8 mouse cellular contexts compared by ENCODE assay signal in genomic region chr2:29194547-29195463, GRCm38 (mm10). TPM values are rescaled to one million over a fixed set of nuclear protein-coding genes. Genes with fewer than 3 reads are reported as not detected.
DNase-seq lines count a peak whose midpoint lies in the region; ATAC-seq lines count a peak whose summit lies in the region.

No protein-coding gene starts in this region.

- peak overlapping the region; percentile 98 for H3K4me2 ChIP-seq in limb, embryonic 13.5 days (replicated peaks)
- peak overlapping the region; percentile 89 for H3K4me2 ChIP-seq in midbrain, embryonic 15.5 days

- peak overlapping the region; percentile 56 for H3K9ac ChIP-seq in limb, embryonic 13.5 days
- peak overlapping the region; percentile 33; the same call in 1 of the 2 replicates for H3K9ac ChIP-seq in midbrain, embryonic 15.5 days

- peak overlapping the region; percentile 56 for H3K4me3 ChIP-seq in limb, embryonic 13.5 days
- peak overlapping the region; percentile 43 for H3K4me3 ChIP-seq in midbrain, embryonic 15.5 days

- under 1% methylated on average over 61 of the region's 61 CpGs for WGBS in limb, embryonic 13.5 days
- 1% methylated on average over 61 of the region's 61 CpGs for WGBS in midbrain, embryonic 15.5 days

- H3K27me3 ChIP-seq in limb, embryonic 13.5 days: peaks cover 52% of the 10 kb centered on the region
- H3K27me3 ChIP-seq in midbrain, embryonic 15.5 days (replicated peaks): peaks cover 4% of the 10 kb centered on the region

- H3K27ac ChIP-seq in limb, embryonic 13.5 days: no peak overlapping the region
- H3K27ac ChIP-seq in midbrain, embryonic 15.5 days: no peak overlapping the region

- peak; percentile 60 to 67 for DNase-seq in frontal cortex, postnatal 25 days (ENCODE audit: low spot score in 2 of 2)
- DNase-seq in embryo, embryonic 10.5 days (ENCODE audit: low spot score): peak; percentile 80
- peak; percentile 95 for DNase-seq in heart, adult 11 months
- DNase-seq in kidney, adult 11 months: peak; percentile 38
- DNase-seq in spleen, postnatal 14 days (ENCODE audit: low spot score in 2 of 2): peak; percentile 58 to 76

- H3K4me1 ChIP-seq in limb, embryonic 13.5 days: peaks cover 21% of the 10 kb centered on the region
- H3K4me1 ChIP-seq in midbrain, embryonic 15.5 days: peaks cover 21% of the 10 kb centered on the region

- no peak for ATAC-seq in frontal cortex, adult (ENCODE audit: low TSS enrichment)
- ATAC-seq in limb, embryonic 13.5 days (ENCODE audit: low FRiP score, low read depth): peak; percentile 58; the same call in 1 of the 2 replicates
- ATAC-seq in midbrain, embryonic 15.5 days (replicated peaks): peak; percentile 73

- H3K36me3 ChIP-seq in limb, embryonic 13.5 days: no peaks in the 10 kb centered on the region
- no peaks in the 10 kb centered on the region for H3K36me3 ChIP-seq in midbrain, embryonic 15.5 days (replicated peaks)

- H3K9me3 ChIP-seq in limb, embryonic 13.5 days: no peaks in the 10 kb centered on the region
- H3K9me3 ChIP-seq in midbrain, embryonic 15.5 days: no peaks in the 10 kb centered on the region

RNA-seq across cellular contexts. Expression of gene Ntng2, which starts 58.0 kb away (rescaled TPM):
- 0.31 and 0.50 TPM in 2 replicates for polyA plus RNA-seq in limb, embryonic 13.5 days (2015; fragmentation: Nextera tagmentation; extraction: Ambion mirVana)
- 13.4 and 14.6 TPM in 2 replicates for polyA plus RNA-seq in midbrain, embryonic 15.5 days (2015; fragmentation: Nextera tagmentation; extraction: Ambion mirVana)

Comparison
In these comparisons a context has a peak if more than half of its experiments do, and no peak if none do; other contexts are left out.
1. DNase-seq: peak in every context shown above with its lines; median percentile 95 in heart, adult 11 months; 80 in embryo, embryonic 10.5 days; 67 in spleen, postnatal 14 days; 64 in frontal cortex, postnatal 25 days; 38 in kidney, adult 11 months.